Mouse (Mus musculus): ENCODE results near the gene Rnf123.

DNA sequence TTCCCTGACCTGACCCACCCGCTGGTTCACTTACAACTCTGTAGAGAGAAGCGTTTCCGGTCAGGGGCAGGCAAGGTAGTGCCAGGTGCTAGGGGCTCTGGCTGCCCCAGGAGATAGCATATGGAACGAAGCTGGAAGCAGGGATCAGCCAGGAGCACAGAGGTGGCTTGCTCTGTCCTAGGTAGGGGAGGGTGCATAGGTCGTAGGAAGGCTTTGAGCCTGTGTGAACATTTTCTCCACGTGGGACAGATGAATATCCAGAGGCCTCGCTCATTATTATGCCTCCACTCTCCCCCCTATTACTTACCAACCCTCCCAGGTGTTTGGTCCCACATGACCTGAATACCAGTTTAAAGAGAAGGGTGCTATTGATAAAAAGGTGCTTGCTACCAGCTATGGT lies 30.7 kb downstream of the Rnf123 start:
- TF ChIP-seq CTCF (IDR thresholded peaks at IDR 0.05; ENCODE audit: low read depth), result no peak
- no peak for TF ChIP-seq EP300 (optimal IDR thresholded peaks at IDR 0.05)

All from stomach, postnatal 0 days (tissue).